Mouse (Mus musculus): ENCODE measurements at regions not wholly inside any gene's neighbourhood (a gene's known extent, or its start where the extent isn't known, plus 50 kb on each side); places are given as distances from the start of the nearest gene placed in this dataset.

DNA sequence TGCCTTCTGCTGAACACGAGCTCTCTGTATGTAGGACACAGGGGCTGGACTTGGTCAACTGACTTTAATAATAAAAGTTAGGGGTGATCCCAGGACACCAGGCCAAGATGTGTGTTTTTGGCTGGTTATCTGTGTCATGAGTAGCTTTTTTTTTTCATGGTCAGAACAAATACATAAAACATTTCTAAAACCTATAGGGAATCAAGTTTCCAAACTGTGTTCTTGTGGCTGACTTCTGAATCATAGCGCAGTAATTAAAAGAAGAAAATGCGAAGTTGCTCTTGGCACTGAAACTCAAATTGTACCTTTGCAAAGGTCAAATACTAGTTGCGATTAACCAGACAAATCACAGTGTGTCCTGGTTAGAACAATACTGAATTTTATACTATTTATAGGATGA lies 189.5 kb upstream of the Maf start:
- TF ChIP-seq CTCF (conservative IDR thresholded peaks at IDR 0.05; ENCODE audit: low read length) = no peak
- no peak for TF ChIP-seq POU5F1 (IDR thresholded peaks at IDR 0.05; ENCODE audit: borderline replicate concordance, low read length)

Data from E14TG2a.4 (cell line).